Mouse (Mus musculus) lung, embryonic 14.5 days (tissue): ENCODE results near the gene Eng. TPM values are rescaled to one million over a fixed set of nuclear protein-coding genes. Genes with fewer than 3 reads are reported as not detected.

ENCODE experiments used
- ATAC-seq: fragments of 200-750 bp; cut with Nextera tagmentation; 2 replicates; pipeline ENCODE4 v1.8.0; 2017; ENCODE audit warnings: mild to moderate bottlenecking, moderate TSS enrichment, moderate library complexity; ENCODE audit not compliant: insufficient read depth
- DNase-seq: peaks from one replicate; pipeline ENCODE4 v3.0.0-alpha.2; 2015
- H3K27ac ChIP-seq: fragments of 300-500 bp; sonication (generic); 2 replicates; pipeline ENCODE4 v1.5.1; 2014; ENCODE audit warnings: low read depth, mild to moderate bottlenecking, moderate library complexity
- H3K27me3 ChIP-seq: fragments of 300-500 bp; sonication (generic); 2 replicates; pipeline ENCODE4 v1.6.1; 2014; ENCODE audit warnings: low read length, control low read depth; ENCODE audit not compliant: insufficient read depth
- H3K36me3 ChIP-seq: fragments of 300-500 bp; sonication (generic); 2 replicates; pipeline ENCODE4 v1.6.1; 2014; ENCODE audit warnings: control low read depth; ENCODE audit not compliant: insufficient read depth
- H3K4me1 ChIP-seq: fragments of 300-500 bp; sonication (generic); 2 replicates; pipeline ENCODE4 v1.6.1; 2014; ENCODE audit warnings: antibody characterized with exemption, control low read depth; ENCODE audit not compliant: insufficient read depth
- H3K4me2 ChIP-seq: fragments of 300-500 bp; sonication (generic); 2 replicates; pipeline ENCODE4 v1.6.1; 2014; ENCODE audit warnings: mild to moderate bottlenecking
- H3K4me3 ChIP-seq: fragments of 300-500 bp; sonication (generic); 2 replicates; pipeline ENCODE4 v1.5.1; 2014; ENCODE audit warnings: low read depth, low read length
- H3K9ac ChIP-seq: fragments of 300-500 bp; sonication (generic); 2 replicates; pipeline ENCODE4 v1.6.1; 2014
- H3K9me3 ChIP-seq: fragments of 300-500 bp; sonication (generic); 2 replicates; pipeline ENCODE4 v1.6.1; 2016; ENCODE audit warnings: low read depth, low read length, control low read depth
- CTCF ChIP-seq: IDR thresholded peaks from 2 replicates; pipeline ENCODE4 v1.5.1; 2016; ENCODE audit warnings: antibody characterized with exemption, low read depth
- WGBS: fragments of 180-500 bp; shearing (Covaris S2); extraction: QIAGEN DNeasy Blood & Tissue Kit; methylation state at CpG from one replicate; pipeline ENCODE4 v1.1.7; 2014; 5-methylcytosine and 5-hydroxymethylcytosine counted together
- polyA plus RNA-seq: library from polyadenylated mRNA; unstranded; fragments of >200 nt; fragmentation: Nextera tagmentation; extraction: Ambion mirVana; gene quantifications from 2 replicates; pipeline ENCODE4 v1.2.1, GENCODE M21; 2014

The Eng gene
- polyA plus RNA-seq, 1 experiment from 2014 or later: 98.5 TPM

DNA sequence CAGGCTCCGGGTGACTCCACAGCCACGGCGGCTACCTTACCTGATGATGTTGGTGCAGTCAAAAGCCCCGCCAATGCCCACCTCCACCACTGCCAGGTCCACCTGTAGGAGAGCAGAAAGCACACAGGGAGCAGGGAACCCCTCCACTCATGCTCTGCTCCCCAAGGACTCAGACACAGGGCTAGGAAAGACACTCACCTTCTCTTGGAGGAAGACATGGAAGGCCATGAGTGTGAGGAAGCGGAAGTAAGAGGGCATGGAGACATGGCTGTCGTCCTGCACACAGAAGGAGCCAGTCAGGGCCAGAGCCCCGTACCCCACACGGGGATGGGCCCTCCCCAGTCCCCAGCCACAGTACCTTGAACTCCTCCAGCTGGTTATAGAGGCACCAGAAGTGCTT is 41.2 kb downstream of the Eng start:
- Histone ChIP-seq H3K9ac (no peak overlapping the region), H3K36me3 (peaks cover 63% of the 10 kb centered on the region), H3K4me2 (no peak overlapping the region), H3K9me3 (no peaks in the 10 kb centered on the region), H3K4me3 (no peak overlapping the region), H3K27me3 (no peaks in the 10 kb centered on the region), H3K4me1 (peaks cover 3% of the 10 kb centered on the region; the same call in 1 of the 2 replicates), H3K27ac (no peak overlapping the region)
- no peak for TF ChIP-seq CTCF
- ATAC-seq: no peak
- 91% methylated on average over 8 of the region's 8 CpGs for WGBS
- DNase-seq: no peak

DNA sequence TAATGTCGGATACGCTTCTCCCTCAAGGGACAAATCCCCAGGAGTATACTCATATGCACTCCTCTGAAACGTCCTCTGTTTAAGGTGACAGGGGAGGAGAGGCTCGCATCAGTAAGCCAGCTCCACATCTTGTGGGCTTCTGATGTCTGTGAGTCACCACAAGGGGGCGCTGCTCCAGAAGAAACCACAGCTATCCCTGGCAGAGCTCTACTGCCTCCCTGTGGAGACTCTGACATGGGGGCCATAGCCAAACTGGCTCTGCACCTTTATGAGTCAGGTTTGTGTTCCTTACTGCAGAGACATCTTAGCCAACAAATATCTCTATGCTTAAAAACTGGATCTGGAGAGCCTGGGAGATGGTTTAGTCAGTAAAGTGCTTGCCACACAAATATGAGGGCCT is 43.0 kb downstream of the Eng start:
- TF ChIP-seq CTCF: peak; percentile 100
- ATAC-seq (no peak), DNase-seq (peak; percentile 95)
- Histone ChIP-seq H3K27me3 (no peaks in the 10 kb centered on the region), H3K4me1 (peaks cover 12% of the 10 kb centered on the region), H3K4me3 (no peak overlapping the region), H3K9ac (no peak overlapping the region), H3K36me3 (peaks cover 46% of the 10 kb centered on the region), H3K27ac (no peak overlapping the region), H3K4me2 (no peak overlapping the region), H3K9me3 (no peaks in the 10 kb centered on the region)
- WGBS: 21% methylated on average over 5 of the region's 5 CpGs

DNA sequence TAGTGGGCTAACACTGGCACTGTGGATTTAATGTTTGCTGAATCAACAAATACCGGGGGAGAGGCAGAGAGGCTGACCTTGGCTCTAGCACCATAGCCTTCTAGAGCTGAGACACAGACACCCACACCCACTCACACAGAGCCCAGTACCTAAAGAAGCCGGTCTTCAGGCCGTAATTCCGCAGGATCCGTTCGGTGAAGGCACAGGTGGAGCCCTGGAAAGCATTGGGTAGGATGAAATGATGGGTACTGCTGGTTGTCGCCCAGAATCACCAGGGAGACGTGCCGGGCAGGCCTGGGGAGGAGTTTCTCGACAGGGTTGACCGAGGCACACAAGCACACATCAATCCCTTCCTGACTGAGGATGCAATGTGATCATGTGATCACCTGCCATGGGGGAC is 44.6 kb downstream of the Eng start:
- no peak for ATAC-seq
- WGBS: 65% methylated on average over 11 of the region's 11 CpGs

DNA sequence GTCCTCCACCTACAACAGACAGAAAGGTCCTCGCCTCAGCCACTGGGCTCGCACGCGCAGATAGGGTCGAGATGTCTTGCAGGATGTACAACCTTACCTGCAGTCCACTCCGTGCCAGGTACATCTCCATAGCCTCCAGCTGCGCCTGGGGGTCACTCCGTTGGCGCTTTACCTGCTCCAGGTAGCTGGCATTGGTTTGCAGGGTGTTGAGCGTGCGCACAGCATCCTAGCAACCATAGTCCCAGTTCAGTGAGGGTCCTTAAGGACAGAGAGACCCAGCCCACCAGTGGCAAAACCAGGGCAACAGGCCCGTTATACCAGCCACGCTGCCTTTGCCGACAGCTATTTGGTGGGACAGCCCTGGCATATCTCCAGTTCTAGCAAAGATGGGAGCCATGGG is 46.1 kb downstream of the Eng start:
- H3K9ac ChIP-seq: no peak overlapping the region
- 89% methylated on average over 14 of the region's 14 CpGs for WGBS

More for the DNA sequence above, 44.6 kb downstream of the Eng start:
- H3K27me3 ChIP-seq: no peaks in the 10 kb centered on the region
- no peak for TF ChIP-seq CTCF
- peaks cover 29% of the 10 kb centered on the region for H3K36me3 ChIP-seq
- no peaks in the 10 kb centered on the region for H3K9me3 ChIP-seq
- H3K27ac ChIP-seq: no peak overlapping the region
- H3K4me1 ChIP-seq: peaks cover 12% of the 10 kb centered on the region
- H3K4me3 ChIP-seq: no peak overlapping the region
- no peak overlapping the region for H3K9ac ChIP-seq
- DNase-seq: no peak
- H3K4me2 ChIP-seq: no peak overlapping the region

DNA sequence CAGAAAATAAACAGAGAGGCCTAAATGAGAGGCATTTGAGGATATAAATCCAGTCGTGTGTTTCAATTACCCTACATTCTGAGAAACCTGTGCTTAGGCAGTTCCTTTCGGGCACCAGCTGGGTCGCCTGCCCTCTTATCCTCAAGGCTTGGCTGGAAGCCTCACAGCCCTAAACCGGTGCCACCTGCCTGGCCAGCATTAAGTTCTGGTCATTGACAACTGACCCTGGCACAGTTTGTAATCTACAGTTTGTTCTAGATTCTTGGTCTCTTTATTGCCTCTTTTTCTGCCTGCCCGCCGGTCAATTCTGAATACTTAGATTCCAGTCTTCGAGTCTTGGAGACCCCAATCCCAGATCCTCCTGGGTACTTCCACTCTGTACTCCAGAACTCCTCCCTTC is 46.9 kb downstream of the Eng start:
- no peak for DNase-seq
- no peak for TF ChIP-seq CTCF
- no peak for ATAC-seq
- Histone ChIP-seq H3K27ac (peak overlapping the region; percentile 81), H3K4me2 (peak overlapping the region; percentile 90), H3K4me3 (peak overlapping the region; percentile 86), H3K4me1 (peaks cover 12% of the 10 kb centered on the region), H3K27me3 (no peaks in the 10 kb centered on the region), H3K36me3 (0 out of 2 replicates have a peak, but pooled peaks cover 9% of the 10 kb centered on the region), H3K9me3 (no peaks in the 10 kb centered on the region), H3K9ac (peak overlapping the region; percentile 87)
- WGBS: 15% methylated on average over 7 of the region's 7 CpGs

More for the DNA sequence above, 46.1 kb downstream of the Eng start:
- ATAC-seq: no peak
- Histone ChIP-seq H3K4me1 (peaks cover 12% of the 10 kb centered on the region), H3K4me3 (peak overlapping the region; percentile 86; the same call in 1 of the 2 replicates), H3K36me3 (peaks cover 15% of the 10 kb centered on the region), H3K27me3 (no peaks in the 10 kb centered on the region), H3K27ac (no peak overlapping the region), H3K9me3 (no peaks in the 10 kb centered on the region), H3K4me2 (peak overlapping the region; percentile 90)
- DNase-seq: no peak
- no peak for TF ChIP-seq CTCF

DNA sequence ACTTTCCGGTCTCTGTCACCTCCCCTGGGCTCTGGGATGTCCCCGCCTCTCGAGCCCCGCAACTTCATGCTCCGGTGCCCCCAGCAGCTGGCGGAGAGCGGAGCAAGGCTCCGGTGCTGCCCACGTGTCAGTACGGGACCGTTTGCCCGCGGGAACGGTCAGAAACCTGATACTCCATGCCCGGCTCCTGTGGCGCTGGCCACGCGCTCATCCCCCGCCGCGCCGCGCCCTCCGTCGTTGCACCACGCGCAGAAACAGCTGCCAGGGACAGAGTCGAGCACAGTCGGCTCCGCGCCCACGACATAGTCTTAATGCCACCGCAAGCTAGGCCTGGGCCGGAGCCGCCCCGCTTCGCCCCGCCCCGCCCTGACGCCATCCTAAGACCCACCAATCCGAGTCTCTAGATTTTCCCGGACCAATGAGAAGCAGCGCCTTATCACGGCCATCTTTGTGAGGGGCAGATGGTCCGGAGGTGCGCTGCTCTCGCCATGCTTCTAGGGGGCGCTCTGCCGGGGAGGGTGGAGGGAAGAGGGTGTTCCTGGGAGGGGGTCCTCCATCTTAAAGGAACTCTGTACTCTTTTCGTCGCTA is 47.5 kb downstream of the Eng start:
- WGBS: under 1% methylated on average over 51 of the region's 51 CpGs
- 0 out of 2 replicates have a peak, but pooled peaks cover 6% of the 10 kb centered on the region for H3K36me3 ChIP-seq
- ATAC-seq (peak; percentile 98), DNase-seq (peak; percentile 98)
- TF ChIP-seq CTCF: peak; percentile 85
- H3K4me2 ChIP-seq: peak overlapping the region; percentile 90
- no peaks in the 10 kb centered on the region for H3K27me3 ChIP-seq
- H3K4me3 ChIP-seq: peak overlapping the region; percentile 86
- peak overlapping the region; percentile 87 for H3K9ac ChIP-seq
- H3K9me3 ChIP-seq: no peaks in the 10 kb centered on the region
- H3K4me1 ChIP-seq: peaks cover 12% of the 10 kb centered on the region
- H3K27ac ChIP-seq: peak overlapping the region; percentile 81

DNA sequence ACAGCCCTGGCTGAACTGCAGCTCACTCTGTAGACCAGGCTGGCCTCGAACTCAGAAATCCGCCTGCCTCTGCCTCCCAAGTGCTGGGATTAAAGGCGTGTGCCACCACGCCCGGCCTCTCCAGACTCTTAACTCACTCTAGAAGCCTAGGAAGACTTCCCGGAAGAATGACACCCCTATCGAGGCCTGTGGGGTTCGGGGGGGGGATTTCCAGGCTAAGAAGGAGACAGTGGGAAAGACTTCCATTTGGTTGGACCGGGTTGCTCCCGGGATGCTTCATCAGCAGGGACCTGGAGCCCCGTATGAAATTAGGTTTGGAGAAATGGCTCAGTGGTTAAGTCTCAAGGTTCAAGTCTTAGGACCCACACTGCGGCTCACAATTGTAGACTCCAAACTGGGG is 48.3 kb downstream of the Eng start:
- peak overlapping the region; percentile 90 for H3K4me2 ChIP-seq
- H3K27me3 ChIP-seq: no peaks in the 10 kb centered on the region
- peak overlapping the region; percentile 86 for H3K4me3 ChIP-seq
- WGBS: 81% methylated on average over 12 of the region's 12 CpGs
- H3K9me3 ChIP-seq: no peaks in the 10 kb centered on the region
- peaks cover 12% of the 10 kb centered on the region for H3K4me1 ChIP-seq
- TF ChIP-seq CTCF: no peak
- 0 out of 2 replicates have a peak, but pooled peaks cover 6% of the 10 kb centered on the region for H3K36me3 ChIP-seq
- peak overlapping the region; percentile 87 for H3K9ac ChIP-seq
- DNase-seq (no peak), ATAC-seq (no peak)
- peak overlapping the region; percentile 65; the same call in 1 of the 2 replicates for H3K27ac ChIP-seq
